Mouse (Mus musculus) liver, embryonic 11.5 days (tissue): ENCODE data around the gene Vstm5. TPM values are rescaled to one million over a fixed set of nuclear protein-coding genes. Genes with fewer than 3 reads are reported as not detected.
"Not testable (repeated sequence)": the region's sequence is repeated elsewhere in the genome, so short reads cannot be mapped to it uniquely, and the experiment has no call there.

Experiments used
- ATAC-seq: fragments of 200-750 bp; cut with Nextera tagmentation; replicated peaks from 2 replicates; pipeline ENCODE4 v1.8.0; 2017; ENCODE audit warnings: moderate number of reproducible peaks, mild to moderate bottlenecking, moderate TSS enrichment, moderate library complexity; ENCODE audit not compliant: low FRiP score
- DNase-seq: peaks from one replicate; pipeline ENCODE4 v3.0.0-alpha.2; 2017; ENCODE audit warnings: low spot score
- H3K27ac ChIP-seq: fragments of 300-500 bp; sonication (generic); 2 replicates; pipeline ENCODE4 v1.5.1; 2014; ENCODE audit warnings: mild to moderate bottlenecking, low read depth, low read length, control low read depth
- H3K27me3 ChIP-seq: fragments of 300-500 bp; sonication (generic); replicated peaks from 2 replicates; pipeline ENCODE4 v1.6.1; 2014; ENCODE audit warnings: low read length, mixed read lengths; ENCODE audit not compliant: control insufficient read depth, insufficient read depth
- H3K36me3 ChIP-seq: fragments of 300-500 bp; sonication (generic); 2 replicates; pipeline ENCODE4 v1.6.1; 2014; ENCODE audit warnings: mild to moderate bottlenecking, low read length, moderate library complexity, mixed read lengths; ENCODE audit not compliant: control insufficient read depth, insufficient read depth
- H3K4me1 ChIP-seq: fragments of 300-500 bp; sonication (generic); replicated peaks from 2 replicates; pipeline ENCODE4 v1.6.1; 2014; ENCODE audit warnings: low read length, mixed read lengths; ENCODE audit not compliant: control insufficient read depth, insufficient read depth
- H3K4me2 ChIP-seq: fragments of 300-500 bp; sonication (generic); 2 replicates; pipeline ENCODE4 v1.6.1; 2014; ENCODE audit warnings: mild to moderate bottlenecking, control low read depth, moderate library complexity
- H3K4me3 ChIP-seq: fragments of 300-500 bp; sonication (generic); 2 replicates; pipeline ENCODE4 v1.5.1; 2014; ENCODE audit warnings: low read depth, low read length, control low read depth
- H3K9ac ChIP-seq: fragments of 300-500 bp; sonication (generic); 2 replicates; pipeline ENCODE4 v1.6.1; 2014; ENCODE audit warnings: low read depth, low read length, control low read depth
- H3K9me3 ChIP-seq: fragments of 300-500 bp; sonication (generic); 2 replicates; pipeline ENCODE4 v1.6.1; 2016; ENCODE audit warnings: low read length, inconsistent platforms, mixed read lengths; ENCODE audit not compliant: control insufficient read depth
- WGBS: fragments of 180-500 bp; shearing (Covaris S2); extraction: QIAGEN DNeasy Blood & Tissue Kit; methylation state at CpG from one replicate; pipeline ENCODE4 v1.1.7; 2014; 5-methylcytosine and 5-hydroxymethylcytosine counted together
- polyA plus RNA-seq: library from polyadenylated mRNA; unstranded; fragments of >200 nt; fragmentation: Nextera tagmentation; extraction: Ambion mirVana; gene quantifications from 2 replicates; pipeline ENCODE4 v1.2.1, GENCODE M21; 2014

Gene Vstm5
- polyA plus RNA-seq, 1 experiment from 2014 or later: 1.4 TPM

GRCm38 (mm10) chr9:15300056-15300455 is 61.2 kb downstream of the Vstm5 start:
- H3K27me3 ChIP-seq: no peaks in the 10 kb centered on the region
- no peak overlapping the region for H3K27ac ChIP-seq
- no peaks in the 10 kb centered on the region for H3K9me3 ChIP-seq
- H3K4me1 ChIP-seq: no peaks in the 10 kb centered on the region; the same call in 1 of the 2 replicates
- whole genome bisulfite sequencing: 86% methylated on average over 5 of the region's 5 CpGs
- H3K4me3 ChIP-seq: no peak overlapping the region
- DNase-seq (no peak), ATAC-seq (no peak)
- no peaks in the 10 kb centered on the region for H3K36me3 ChIP-seq
- no peak overlapping the region for H3K4me2 ChIP-seq
- no peak overlapping the region for H3K9ac ChIP-seq

GRCm38 (mm10) chr9:15301399-15301798 is 62.6 kb downstream of the Vstm5 start:
- no peaks in the 10 kb centered on the region for H3K9me3 ChIP-seq
- H3K9ac ChIP-seq: no peak overlapping the region
- ATAC-seq (no peak), DNase-seq (no peak)
- H3K4me2 ChIP-seq: peak overlapping the region; percentile 36; the same call in 1 of the 2 replicates
- H3K36me3 ChIP-seq: no peaks in the 10 kb centered on the region
- 46% methylated on average over 6 of the region's 6 CpGs for WGBS
- H3K27ac ChIP-seq: peak overlapping the region; percentile 21
- H3K27me3 ChIP-seq: no peaks in the 10 kb centered on the region
- H3K4me1 ChIP-seq: no peaks in the 10 kb centered on the region; the same call in 1 of the 2 replicates
- H3K4me3 ChIP-seq: peak overlapping the region; percentile 3; the same call in 1 of the 2 replicates

GRCm38 (mm10) chr9:15302006-15302405 is 63.2 kb downstream of the Vstm5 start:
- H3K4me1 ChIP-seq, H3K27me3 ChIP-seq, H3K27ac ChIP-seq, H3K9ac ChIP-seq, DNase-seq, ATAC-seq, H3K4me2 ChIP-seq, H3K36me3 ChIP-seq, H3K9me3 ChIP-seq, H3K4me3 ChIP-seq: not testable (repeated sequence)
- 70% methylated on average over 6 of the region's 6 CpGs for WGBS

- Histone ChIP-seq H3K4me2 (no peak overlapping the region), H3K36me3 (peaks cover 7% of the 10 kb centered on the region; the same call in 1 of the 2 replicates), H3K27me3 (no peaks in the 10 kb centered on the region), H3K9me3 (no peaks in the 10 kb centered on the region), H3K9ac (no peak overlapping the region), H3K27ac (no peak overlapping the region), H3K4me1 (peaks cover 6% of the 10 kb centered on the region), H3K4me3 (no peak overlapping the region)
- DNase-seq (no peak), ATAC-seq (no peak)
- 74% methylated on average over 2 of the region's 2 CpGs for WGBS
Measured at GRCm38 (mm10) chr9:15302881-15303280, 64.0 kb downstream of the Vstm5 start.

- Histone ChIP-seq H3K4me2 (peak within 1 kb of the TSS; percentile 91), H3K36me3 (peaks cover 25% of the 10 kb centered on the region), H3K9ac (peak within 1 kb of the TSS; percentile 87), H3K4me3 (peak within 1 kb of the TSS; percentile 72), H3K27ac (peak within 1 kb of the TSS; percentile 82), H3K9me3 (no peaks in the 10 kb centered on the region), H3K4me1 (peaks cover 15% of the 10 kb centered on the region), H3K27me3 (no peaks in the 10 kb centered on the region)
- ATAC-seq (peak; percentile 95), DNase-seq (peak; percentile 92)
- 10% methylated on average over 45 of the region's 45 CpGs for WGBS
Measured at GRCm38 (mm10) chr9:15305503-15306397, 66.9 kb downstream of the Vstm5 start, which contains the start of gene Taf1d. Gene Taf1d (plus strand): TSS chr9:15306214.

GRCm38 (mm10) chr9:15306398-15307119 is 67.7 kb downstream of the Vstm5 start, which contains the start of gene 4931406C07Rik:
Gene 4931406C07Rik (minus strand): TSS chr9:15306448.
- H3K4me2 ChIP-seq: peak within 1 kb of the TSS; percentile 91
- H3K36me3 ChIP-seq: peaks cover 25% of the 10 kb centered on the region
- peak within 1 kb of the TSS; percentile 87 for H3K9ac ChIP-seq
- H3K27ac ChIP-seq: peak within 1 kb of the TSS; percentile 82
- ATAC-seq (peak; percentile 69), DNase-seq (no peak)
- H3K4me3 ChIP-seq: peak within 1 kb of the TSS; percentile 72
- no peaks in the 10 kb centered on the region for H3K9me3 ChIP-seq
- H3K27me3 ChIP-seq: no peaks in the 10 kb centered on the region
- WGBS: under 1% methylated on average over 35 of the region's 35 CpGs
- peaks cover 15% of the 10 kb centered on the region for H3K4me1 ChIP-seq

- 8% methylated on average over 6 of the region's 6 CpGs for WGBS
- ATAC-seq (no peak), DNase-seq (peak; percentile 37)
- Histone ChIP-seq H3K4me3 (peak overlapping the region; percentile 72), H3K9ac (peak overlapping the region; percentile 87), H3K4me1 (peaks cover 15% of the 10 kb centered on the region), H3K27ac (peak overlapping the region; percentile 82), H3K4me2 (peak overlapping the region; percentile 91), H3K9me3 (no peaks in the 10 kb centered on the region), H3K27me3 (no peaks in the 10 kb centered on the region), H3K36me3 (peaks cover 30% of the 10 kb centered on the region)
Measured at GRCm38 (mm10) chr9:15307257-15307656, 68.4 kb downstream of the Vstm5 start.

GRCm38 (mm10) chr9:15308254-15308653 is 69.4 kb downstream of the Vstm5 start:
- Histone ChIP-seq H3K9me3 (no peaks in the 10 kb centered on the region), H3K4me1 (peaks cover 15% of the 10 kb centered on the region), H3K4me3 (peak overlapping the region; percentile 72), H3K27me3 (no peaks in the 10 kb centered on the region), H3K27ac (no peak overlapping the region), H3K4me2 (peak overlapping the region; percentile 91), H3K9ac (no peak overlapping the region), H3K36me3 (peaks cover 37% of the 10 kb centered on the region)
- ATAC-seq (no peak), DNase-seq (no peak)
- 48% methylated on average over 2 of the region's 2 CpGs for WGBS
